Mouse (Mus musculus) spleen, embryonic (tissue): ENCODE results near the gene Skint9.
"Not testable (repeated sequence)": the region's sequence is repeated elsewhere in the genome, so short reads cannot be mapped to it uniquely, and the experiment has no call there.

Experiments
- CTCF ChIA-PET: fragments of 350-600 bp; sonication (Branson Sonifier 250); formaldehyde crosslinking; loops from one replicate; lab custom pipeline; 2022; lab: Charles Lee

Gene Skint9

DNA sequence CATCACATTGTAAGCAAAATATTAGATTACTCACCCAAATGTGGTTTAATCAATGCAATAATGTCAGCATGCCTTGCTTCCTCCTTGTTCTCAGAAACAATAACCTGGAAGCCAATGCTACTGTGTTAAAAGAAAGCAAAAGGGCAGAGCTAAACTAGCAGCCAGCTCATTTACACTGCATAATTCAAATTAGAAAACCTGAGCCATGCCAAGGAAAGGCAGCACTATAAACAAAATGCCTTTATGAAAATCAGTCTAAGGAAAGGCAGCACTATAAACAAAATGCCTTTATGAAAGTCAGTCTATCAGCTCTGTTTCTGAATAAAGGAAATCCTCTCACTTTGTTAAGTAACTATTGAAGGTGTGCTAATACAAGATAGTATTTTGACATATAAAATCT is at the start of gene Skint9:
Gene Skint9, minus strand, starts transcription at position 101 of the 400 bp plus-strand sequence.
- CTCF ChIA-PET = no interaction called here

DNA sequence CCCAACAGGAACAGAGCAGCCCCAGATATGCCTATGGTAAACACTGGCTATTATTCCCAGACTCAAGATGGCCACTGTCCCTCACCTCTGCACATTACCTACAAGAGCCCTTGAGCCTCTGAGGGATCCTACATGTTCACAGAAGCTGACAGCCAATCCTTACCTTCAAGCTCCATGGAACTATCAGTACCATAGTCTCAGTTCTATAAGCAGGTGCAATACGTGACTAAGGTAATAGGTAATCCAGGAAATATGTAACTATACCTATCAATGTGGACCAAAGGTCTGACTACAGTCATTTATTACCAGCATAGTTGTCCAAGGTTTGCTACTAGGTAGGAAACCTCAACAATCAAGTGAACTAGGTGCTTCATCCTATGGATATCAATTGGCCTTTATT is 1.1 kb downstream of the Skint9 start:
- CTCF ChIA-PET = no interaction called here

DNA sequence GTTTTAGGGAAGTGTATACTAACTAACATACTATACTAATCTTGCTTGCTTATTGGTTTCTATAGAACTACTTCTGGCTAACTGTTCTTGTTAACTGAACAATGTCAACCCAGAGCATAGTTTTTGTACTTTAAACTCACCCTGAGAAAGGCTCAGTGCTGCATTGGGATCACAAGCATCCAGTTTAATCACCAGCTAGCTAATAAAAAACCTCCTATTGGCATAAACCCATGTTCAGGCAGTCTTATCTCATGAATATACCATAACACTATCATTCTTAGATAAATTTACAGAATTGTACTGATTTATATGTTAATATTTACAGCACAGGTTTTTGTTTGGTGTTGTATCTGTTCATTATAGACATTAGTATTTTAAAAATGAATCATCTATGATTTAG is 1.6 kb downstream of the Skint9 start:
- CTCF ChIA-PET = no interaction called here

DNA sequence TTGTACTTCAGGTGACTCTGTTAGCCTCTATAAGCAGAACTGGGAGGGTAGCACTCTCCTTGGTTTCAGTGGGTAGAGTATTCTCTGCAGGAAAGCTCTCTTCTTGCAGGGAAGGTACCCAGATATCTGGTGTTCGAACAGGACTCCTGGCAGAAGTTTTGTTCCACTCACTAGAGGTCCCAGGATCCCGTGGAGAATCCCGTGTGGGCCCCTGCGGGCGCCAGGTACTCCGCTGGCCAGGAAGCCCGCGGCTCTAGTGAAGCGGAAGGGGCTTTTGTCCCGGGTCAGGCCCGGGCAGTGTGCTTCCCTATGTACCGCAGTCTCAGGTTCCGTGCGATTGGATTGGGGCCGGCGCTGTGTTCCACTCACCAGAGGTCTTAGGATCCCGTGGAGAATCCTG is 84.7 kb downstream of the Skint9 start:
- CTCF ChIA-PET = not testable (repeated sequence)
